Mouse (Mus musculus): ENCODE data around the gene Bnc2.

DNA sequence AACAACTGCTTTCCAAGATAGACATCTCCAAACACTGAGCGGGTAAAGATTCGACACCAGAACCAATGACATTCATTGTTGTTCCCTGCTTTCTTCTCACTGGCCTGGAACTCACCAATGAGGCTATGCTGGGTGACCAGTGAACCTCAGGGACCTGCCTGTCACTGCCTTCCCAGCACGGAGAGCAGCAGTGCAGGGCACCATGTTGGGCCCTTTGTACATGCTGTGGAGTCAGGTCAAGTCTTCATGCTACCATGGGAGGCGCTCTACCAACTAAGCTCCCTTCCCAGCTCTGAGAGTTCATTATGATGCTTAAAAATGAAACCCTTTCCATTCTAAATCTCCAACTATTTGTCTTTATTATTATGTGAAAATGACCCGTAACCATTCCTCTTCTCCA lies 6.8 kb downstream of the Bnc2 start:
- no peak for TF ChIP-seq POLR2A (IDR thresholded peaks at IDR 0.05; ENCODE audit: insufficient read length, low read depth)
- TF ChIP-seq E2F4 (IDR thresholded peaks at IDR 0.05; ENCODE audit: insufficient read depth), result no peak
- TF ChIP-seq REST (IDR thresholded peaks at IDR 0.05; ENCODE audit: insufficient read depth, insufficient read length), result no peak
- no peak for TF ChIP-seq MAX (IDR thresholded peaks at IDR 0.05; ENCODE audit: low read depth)
- TF ChIP-seq USF1 (IDR thresholded peaks at IDR 0.05; ENCODE audit: low read depth), result no peak
- TF ChIP-seq MYOG (IDR thresholded peaks at IDR 0.05; ENCODE audit: control insufficient read depth in 1 of 3, insufficient read depth in 1 of 3, insufficient read length in 2 of 3, low read depth in 2 of 3), result no peak
- TF ChIP-seq TCF3 (IDR thresholded peaks at IDR 0.05; ENCODE audit: insufficient read length, low read depth), result no peak
- TF ChIP-seq MYOD1 (IDR thresholded peaks at IDR 0.05; ENCODE audit: control insufficient read depth in 1 of 3, insufficient read length in 2 of 3, low read depth in 2 of 3), result no peak
